Mouse (Mus musculus) brain, embryonic 14.5 days (tissue): ENCODE data around the gene Cdh12. TPM values are rescaled to one million over a fixed set of nuclear protein-coding genes. Genes with fewer than 3 reads are reported as not detected.
"Not testable (repeated sequence)": the region's sequence is repeated elsewhere in the genome, so short reads cannot be mapped to it uniquely, and the experiment has no call there.

Source experiments
- DNase-seq: peaks from one replicate; pipeline ENCODE4 v3.0.0-alpha.2; 2011; ENCODE audit warnings: low read depth
- CTCF ChIP-seq: fragments of 200-500 bp; IDR thresholded peaks from 2 replicates; pipeline ENCODE4 v1.5.1; 2012; ENCODE audit warnings: inconsistent platforms, mild to moderate bottlenecking, moderate library complexity, borderline replicate concordance; ENCODE audit not compliant: insufficient read depth, insufficient read length; ENCODE audit errors: extremely low read depth
- POLR2A ChIP-seq: fragments of 200-500 bp; IDR thresholded peaks from 2 replicates; pipeline ENCODE4 v1.6.1; 2012; ENCODE audit warnings: mild to moderate bottlenecking, inconsistent platforms, borderline replicate concordance; ENCODE audit not compliant: poor library complexity, insufficient read depth, insufficient read length, severe bottlenecking; ENCODE audit errors: extremely low read depth
- polyA plus RNA-seq: library from polyadenylated mRNA; depleted of rRNA; stranded (reverse); fragments of >200 nt; gene quantifications from 2 replicates; pipeline ENCODE4 v1.2.3, GENCODE M21; 2012

The Cdh12 gene
- polyA plus RNA-seq, 1 experiment, result 2.7 TPM

- no peak for TF ChIP-seq CTCF
- no peak for TF ChIP-seq POLR2A
- no peak for DNase-seq
Observed at GRCm38 (mm10) chr15:21355356-21356101, 906.5 kb downstream of the Cdh12 start.

- no peak for DNase-seq
Observed at GRCm38 (mm10) chr15:21366366-21366765, 917.3 kb downstream of the Cdh12 start.

GRCm38 (mm10) chr15:21375460-21375859 lies 926.4 kb downstream of the Cdh12 start:
- TF ChIP-seq POLR2A, result no peak
- TF ChIP-seq CTCF, result no peak
- no peak for DNase-seq

More at GRCm38 (mm10) chr15:21366366-21366765, 917.3 kb downstream of the Cdh12 start:
- TF ChIP-seq POLR2A (no peak), CTCF (no peak)

GRCm38 (mm10) chr15:21375871-21376270 lies 926.8 kb downstream of the Cdh12 start:
- no peak for DNase-seq
- no peak for TF ChIP-seq POLR2A
- TF ChIP-seq CTCF, result no peak

GRCm38 (mm10) chr15:21391442-21391841 lies 942.4 kb downstream of the Cdh12 start:
- DNase-seq, result not testable (repeated sequence)

GRCm38 (mm10) chr15:21393080-21393479 lies 944.0 kb downstream of the Cdh12 start:
- no peak for TF ChIP-seq POLR2A
- TF ChIP-seq CTCF, result no peak
- DNase-seq, result no peak

DNA sequence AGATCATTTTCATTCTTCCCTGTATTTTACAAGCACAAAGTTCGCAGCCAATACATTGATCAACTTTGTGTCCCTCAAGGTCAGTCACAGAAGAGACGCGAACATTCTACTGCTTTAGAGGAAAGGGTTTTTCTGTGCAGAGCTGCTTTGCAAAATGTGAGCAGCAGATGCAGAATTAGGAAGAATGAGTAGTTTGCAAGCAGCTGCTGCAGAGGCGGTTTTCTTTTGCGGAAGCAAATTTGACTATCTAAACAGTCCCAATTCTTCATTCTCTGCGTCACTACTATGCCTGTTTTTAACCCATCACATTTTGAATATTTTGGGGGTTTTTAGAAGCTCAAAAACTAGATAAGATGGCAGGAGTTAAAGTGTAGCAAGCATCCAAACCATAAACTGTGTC lies 956.1 kb downstream of the Cdh12 start:
- no peak for DNase-seq
- TF ChIP-seq CTCF, result no peak
- no peak for TF ChIP-seq POLR2A

DNA sequence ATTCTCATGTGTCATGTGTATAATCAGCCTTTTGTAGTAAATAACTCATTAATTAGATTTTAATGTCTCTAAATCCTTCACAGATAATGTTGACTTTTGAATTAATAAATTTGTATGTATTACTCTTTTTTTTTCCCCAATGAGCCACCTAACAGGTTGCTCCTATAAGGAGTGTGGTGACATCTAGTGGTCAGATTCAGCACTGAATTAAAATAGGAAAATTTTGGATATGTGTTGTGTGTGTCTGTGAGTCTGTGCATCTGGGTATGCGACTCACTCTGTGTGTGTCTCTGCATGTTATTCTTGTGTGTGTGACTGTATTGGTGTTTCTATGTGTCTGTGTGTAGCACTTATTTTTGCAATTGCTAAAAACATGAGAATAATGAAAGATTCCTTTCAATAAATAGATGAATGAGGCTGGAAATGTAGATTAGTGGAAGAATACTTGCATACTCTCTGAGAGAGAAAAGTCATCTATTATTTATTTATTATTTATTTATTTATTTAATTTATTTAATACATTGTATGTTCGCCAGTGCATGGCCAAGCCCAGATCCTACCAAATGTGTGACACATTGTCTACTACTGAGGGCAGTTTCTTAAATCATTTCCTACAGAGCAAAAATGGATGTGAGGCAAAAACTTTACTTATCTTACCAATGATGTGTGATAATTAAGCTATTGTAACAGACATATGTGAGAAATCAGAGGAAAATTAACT lies 958.4 kb downstream of the Cdh12 start:
- DNase-seq, result peak; percentile 76
- TF ChIP-seq POLR2A, result no peak
- TF ChIP-seq CTCF, result peak; percentile 36; the same call in 1 of the 2 replicates

DNA sequence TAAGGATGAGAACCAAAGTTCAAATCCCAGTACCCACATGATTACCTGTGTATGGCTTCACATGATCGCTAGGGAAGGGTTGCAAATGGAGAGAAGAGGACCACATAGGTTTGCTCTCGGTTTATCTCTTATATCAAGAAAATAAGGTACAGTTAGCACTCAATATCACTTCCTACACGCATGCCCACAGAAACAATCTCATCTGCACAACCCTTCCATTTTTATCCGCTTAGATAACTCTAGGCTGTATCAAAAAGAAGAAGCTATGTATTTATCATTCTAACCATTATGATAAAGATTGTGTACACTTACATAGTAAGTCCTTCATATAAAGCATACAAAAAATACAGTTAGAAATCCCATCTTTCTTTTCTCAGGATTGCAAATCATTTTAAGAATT lies 988.3 kb downstream of the Cdh12 start:
- DNase-seq, result no peak
- no peak for TF ChIP-seq POLR2A
- TF ChIP-seq CTCF, result no peak

DNA sequence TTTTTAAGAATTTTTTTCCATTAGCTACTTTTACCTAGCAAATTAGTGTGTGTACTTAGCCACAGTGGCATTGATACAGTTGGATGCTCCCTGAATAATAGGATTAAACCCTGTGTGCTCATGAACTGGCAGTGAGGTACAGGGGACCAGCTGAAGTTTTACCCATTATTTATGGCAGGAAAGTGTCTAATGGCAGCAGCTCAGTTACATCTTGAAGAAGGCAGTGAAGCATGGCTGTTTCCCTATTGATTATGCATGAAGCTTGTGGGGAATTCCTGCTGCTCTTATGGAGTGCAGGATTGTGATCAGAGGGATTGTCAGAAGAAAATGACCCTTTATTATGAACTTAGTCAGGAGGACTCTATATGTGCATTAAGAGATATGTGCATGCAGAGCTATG lies 988.9 kb downstream of the Cdh12 start:
- peak; percentile 24 for DNase-seq
- no peak for TF ChIP-seq CTCF
- no peak for TF ChIP-seq POLR2A

- no peak for TF ChIP-seq CTCF
- TF ChIP-seq POLR2A, result no peak
Observed at GRCm38 (mm10) chr15:21458098-21458497, 1009.0 kb downstream of the Cdh12 start.

DNA sequence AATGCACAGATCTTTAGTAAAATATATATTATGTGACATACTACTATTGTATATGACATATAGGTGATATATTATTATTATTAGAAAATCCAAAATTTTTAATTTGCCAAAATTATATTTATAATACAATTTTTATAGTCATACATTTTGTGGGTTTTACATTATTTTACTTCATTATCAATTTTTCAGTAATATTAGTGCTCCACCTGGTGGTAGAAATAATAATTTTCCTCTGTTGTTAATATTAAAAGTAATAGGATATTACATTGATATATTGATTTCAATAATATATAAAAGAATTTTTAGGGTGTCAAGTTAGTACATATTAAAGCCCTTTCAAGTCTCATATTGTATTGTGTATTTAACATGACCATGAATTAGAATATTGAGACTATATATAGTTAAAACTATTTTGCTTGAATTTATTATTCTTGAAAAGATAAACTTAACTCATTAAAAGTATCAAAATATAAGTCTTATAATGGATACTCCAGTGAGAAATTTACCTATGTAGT lies 1070.3 kb downstream of the Cdh12 start:
- TF ChIP-seq CTCF (no peak), POLR2A (no peak)
- DNase-seq, result peak; percentile 36

More at GRCm38 (mm10) chr15:21458098-21458497, 1009.0 kb downstream of the Cdh12 start:
- no peak for DNase-seq
